Mouse (Mus musculus) left cerebral cortex, adult 18-20 months (tissue): ENCODE results near the gene Klf7. TPM values are rescaled to one million over a fixed set of nuclear protein-coding genes. Genes with fewer than 3 reads are reported as not detected.

ENCODE experiments used
- DNase-seq, 2 experiments: peaks; one replicate each; pipeline ENCODE4 v3.0.0; 2021 to 2022; ENCODE audit warnings: low spot score in 2 of 2, mixed read lengths in 1 of 2
- total RNA-seq, 2 experiments: library from RNA; stranded (reverse); gene quantifications; 2 replicates each; pipeline ENCODE4 v1.2.3; 2021

Gene Klf7
- total RNA-seq, 2 experiments from 2014 or later: 36.9 to 38.5 TPM

GRCm38 (mm10) chr1:64106127-64106526 lies 16.0 kb downstream of the Klf7 start:
- no peak for DNase-seq

- no peak for DNase-seq
Measured at GRCm38 (mm10) chr1:64105181-64105646, 16.9 kb downstream of the Klf7 start.

- no peak for DNase-seq
Measured at GRCm38 (mm10) chr1:64104665-64105064, 17.4 kb downstream of the Klf7 start.

- DNase-seq: no peak
Measured at GRCm38 (mm10) chr1:64101331-64101730, 20.8 kb downstream of the Klf7 start.

- DNase-seq: no peak
Measured at GRCm38 (mm10) chr1:64098800-64099199, 23.3 kb downstream of the Klf7 start.

- no peak for DNase-seq
Measured at GRCm38 (mm10) chr1:64097640-64098287, 24.3 kb downstream of the Klf7 start.

- no peak for DNase-seq
Measured at GRCm38 (mm10) chr1:64093018-64093417, 29.1 kb downstream of the Klf7 start.

GRCm38 (mm10) chr1:64091591-64091990 lies 30.5 kb downstream of the Klf7 start:
- DNase-seq: no peak

- no peak for DNase-seq
Measured at GRCm38 (mm10) chr1:64090566-64090965, 31.5 kb downstream of the Klf7 start.

GRCm38 (mm10) chr1:64089691-64090090 lies 32.4 kb downstream of the Klf7 start:
- no peak for DNase-seq

- no peak for DNase-seq
Measured at GRCm38 (mm10) chr1:64088604-64089320, 33.3 kb downstream of the Klf7 start.

GRCm38 (mm10) chr1:64087657-64088603 lies 34.2 kb downstream of the Klf7 start:
- no peak for DNase-seq

- no peak for DNase-seq
Measured at GRCm38 (mm10) chr1:64085875-64086274, 36.2 kb downstream of the Klf7 start.

GRCm38 (mm10) chr1:64085361-64085760 lies 36.7 kb downstream of the Klf7 start:
- no peak for DNase-seq

GRCm38 (mm10) chr1:64084706-64085105 lies 37.4 kb downstream of the Klf7 start:
- DNase-seq: no peak

GRCm38 (mm10) chr1:64081791-64082190 lies 40.3 kb downstream of the Klf7 start:
- no peak for DNase-seq

- DNase-seq: no peak
Measured at GRCm38 (mm10) chr1:64081217-64081616, 40.9 kb downstream of the Klf7 start.

- DNase-seq: no peak
Measured at GRCm38 (mm10) chr1:64080263-64080662, 41.8 kb downstream of the Klf7 start.

GRCm38 (mm10) chr1:64078747-64079211 lies 43.3 kb downstream of the Klf7 start:
- peak in 1 of 2 experiments; percentile 40 for DNase-seq

GRCm38 (mm10) chr1:64078011-64078746 lies 43.9 kb downstream of the Klf7 start:
- DNase-seq: no peak

- no peak for DNase-seq
Measured at GRCm38 (mm10) chr1:64074051-64074450, 48.0 kb downstream of the Klf7 start.
